Mouse (Mus musculus) midbrain, embryonic 12.5 days (tissue): ENCODE results near the gene Cdyl. TPM values are rescaled to one million over a fixed set of nuclear protein-coding genes. Genes with fewer than 3 reads are reported as not detected.

Experiments
- ATAC-seq: fragments of 200-750 bp; cut with Nextera tagmentation; 2 replicates; pipeline ENCODE4 v1.8.0; 2017; ENCODE audit warnings: low read depth, moderate TSS enrichment, moderate library complexity; ENCODE audit not compliant: low FRiP score
- H3K27ac ChIP-seq: fragments of 300-500 bp; sonication (generic); replicated peaks from 2 replicates; pipeline ENCODE4 v1.5.1; 2016; ENCODE audit warnings: mild to moderate bottlenecking
- H3K27me3 ChIP-seq: fragments of 300-500 bp; sonication (generic); 2 replicates; pipeline ENCODE4 v1.6.1; 2016; ENCODE audit warnings: mild to moderate bottlenecking
- H3K36me3 ChIP-seq: fragments of 300-500 bp; sonication (generic); 2 replicates; pipeline ENCODE4 v1.6.1; 2016
- H3K4me1 ChIP-seq: fragments of 300-500 bp; sonication (generic); 2 replicates; pipeline ENCODE4 v1.6.1; 2016
- H3K4me2 ChIP-seq: fragments of 300-500 bp; sonication (generic); replicated peaks from 2 replicates; pipeline ENCODE4 v1.6.1; 2016; ENCODE audit warnings: mild to moderate bottlenecking, moderate library complexity
- H3K4me3 ChIP-seq: fragments of 300-500 bp; sonication (generic); 2 replicates; pipeline ENCODE4 v1.5.1; 2016; ENCODE audit warnings: mild to moderate bottlenecking
- H3K9ac ChIP-seq: fragments of 300-500 bp; sonication (generic); replicated peaks from 2 replicates; pipeline ENCODE4 v1.6.1; 2016; ENCODE audit warnings: mild to moderate bottlenecking, moderate library complexity
- H3K9me3 ChIP-seq: fragments of 300-500 bp; sonication (generic); 2 replicates; pipeline ENCODE4 v1.6.1; 2016; ENCODE audit warnings: mild to moderate bottlenecking
- WGBS: fragments of 180-500 bp; shearing (Covaris S2); methylation state at CpG from one replicate; pipeline ENCODE4 v1.1.7; 2016; 5-methylcytosine and 5-hydroxymethylcytosine counted together
- polyA plus RNA-seq: library from polyadenylated mRNA; unstranded; fragments of >200 nt; fragmentation: Nextera tagmentation; extraction: Ambion mirVana; gene quantifications from 2 replicates; pipeline ENCODE4 v1.2.1, GENCODE M21; 2016

Cdyl gene
- polyA plus RNA-seq, 1 experiment from 2014 or later = 12.5 TPM

GRCm38 (mm10) chr13:35743196-35743595 is 83.6 kb downstream of the Cdyl start:
- Histone ChIP-seq H3K4me2 (peak overlapping the region; percentile 80), H3K9ac (no peak overlapping the region), H3K27me3 (peaks cover 29% of the 10 kb centered on the region), H3K27ac (no peak overlapping the region), H3K4me3 (peak overlapping the region; percentile 95; the same call in 1 of the 2 replicates), H3K9me3 (peaks cover 18% of the 10 kb centered on the region), H3K4me1 (peaks cover 11% of the 10 kb centered on the region), H3K36me3 (no peaks in the 10 kb centered on the region)
- WGBS = 67% methylated on average over 1 of the region's 1 CpGs
- ATAC-seq = no peak

GRCm38 (mm10) chr13:35749194-35749593 is 89.6 kb downstream of the Cdyl start:
- H3K4me3 ChIP-seq = no peak overlapping the region
- H3K4me2 ChIP-seq = no peak overlapping the region
- H3K36me3 ChIP-seq = no peaks in the 10 kb centered on the region
- WGBS = 93% methylated on average over 4 of the region's 4 CpGs
- H3K27me3 ChIP-seq = no peaks in the 10 kb centered on the region
- H3K4me1 ChIP-seq = peaks cover 3% of the 10 kb centered on the region; the same call in 1 of the 2 replicates
- H3K27ac ChIP-seq = no peak overlapping the region
- H3K9ac ChIP-seq = no peak overlapping the region
- peaks cover 20% of the 10 kb centered on the region for H3K9me3 ChIP-seq
- ATAC-seq = no peak

- ATAC-seq = no peak
- 89% methylated on average over 5 of the region's 5 CpGs for WGBS
Measured at GRCm38 (mm10) chr13:35749680-35750079, 90.0 kb downstream of the Cdyl start.

GRCm38 (mm10) chr13:35752046-35752445 is 92.4 kb downstream of the Cdyl start:
- Histone ChIP-seq H3K4me2 (no peak overlapping the region), H3K27ac (no peak overlapping the region), H3K4me3 (no peak overlapping the region), H3K27me3 (no peaks in the 10 kb centered on the region), H3K4me1 (peaks cover 6% of the 10 kb centered on the region; the same call in 1 of the 2 replicates), H3K36me3 (no peaks in the 10 kb centered on the region), H3K9me3 (peaks cover 12% of the 10 kb centered on the region; the same call in 1 of the 2 replicates), H3K9ac (no peak overlapping the region)
- no peak for ATAC-seq
- 84% methylated on average over 7 of the region's 7 CpGs for WGBS

More at GRCm38 (mm10) chr13:35749680-35750079, 90.0 kb downstream of the Cdyl start:
- H3K9me3 ChIP-seq = peaks cover 20% of the 10 kb centered on the region
- H3K9ac ChIP-seq = no peak overlapping the region
- H3K4me2 ChIP-seq = no peak overlapping the region
- H3K27ac ChIP-seq = no peak overlapping the region
- H3K36me3 ChIP-seq = no peaks in the 10 kb centered on the region
- H3K4me3 ChIP-seq = no peak overlapping the region
- peaks cover 6% of the 10 kb centered on the region; the same call in 1 of the 2 replicates for H3K4me1 ChIP-seq
- no peaks in the 10 kb centered on the region for H3K27me3 ChIP-seq

GRCm38 (mm10) chr13:35755002-35755401 is 95.4 kb downstream of the Cdyl start:
- H3K4me1 ChIP-seq = peaks cover 6% of the 10 kb centered on the region; the same call in 1 of the 2 replicates
- ATAC-seq = no peak
- H3K27me3 ChIP-seq = no peaks in the 10 kb centered on the region
- H3K27ac ChIP-seq = no peak overlapping the region
- 93% methylated on average over 6 of the region's 6 CpGs for WGBS
- H3K4me2 ChIP-seq = no peak overlapping the region
- H3K9me3 ChIP-seq = no peaks in the 10 kb centered on the region
- H3K9ac ChIP-seq = no peak overlapping the region
- no peaks in the 10 kb centered on the region for H3K36me3 ChIP-seq
- no peak overlapping the region for H3K4me3 ChIP-seq

GRCm38 (mm10) chr13:35755655-35756283 is 96.1 kb downstream of the Cdyl start:
- H3K4me2 ChIP-seq = no peak overlapping the region
- no peaks in the 10 kb centered on the region for H3K36me3 ChIP-seq
- no peak overlapping the region for H3K9ac ChIP-seq
- no peak overlapping the region for H3K27ac ChIP-seq
- no peak for ATAC-seq
- WGBS = 83% methylated on average over 8 of the region's 8 CpGs
- H3K4me1 ChIP-seq = peaks cover 6% of the 10 kb centered on the region; the same call in 1 of the 2 replicates
- H3K9me3 ChIP-seq = no peaks in the 10 kb centered on the region
- no peaks in the 10 kb centered on the region for H3K27me3 ChIP-seq
- H3K4me3 ChIP-seq = no peak overlapping the region

- H3K4me2 ChIP-seq = no peak overlapping the region
- 91% methylated on average over 21 of the region's 21 CpGs for WGBS
Measured at GRCm38 (mm10) chr13:35756393-35757338, 97.0 kb downstream of the Cdyl start.

GRCm38 (mm10) chr13:35760372-35760771 is 100.7 kb downstream of the Cdyl start:
- no peak overlapping the region for H3K4me3 ChIP-seq
- H3K4me1 ChIP-seq = no peaks in the 10 kb centered on the region
- no peak overlapping the region for H3K27ac ChIP-seq
- H3K9me3 ChIP-seq = no peaks in the 10 kb centered on the region
- no peak for ATAC-seq
- no peaks in the 10 kb centered on the region for H3K27me3 ChIP-seq
- H3K9ac ChIP-seq = no peak overlapping the region
- WGBS = 91% methylated on average over 2 of the region's 2 CpGs
- H3K36me3 ChIP-seq = no peaks in the 10 kb centered on the region
- H3K4me2 ChIP-seq = no peak overlapping the region

More at GRCm38 (mm10) chr13:35756393-35757338, 97.0 kb downstream of the Cdyl start:
- H3K4me3 ChIP-seq = no peak overlapping the region
- ATAC-seq = no peak
- no peak overlapping the region for H3K27ac ChIP-seq
- H3K27me3 ChIP-seq = no peaks in the 10 kb centered on the region
- H3K36me3 ChIP-seq = no peaks in the 10 kb centered on the region
- peaks cover 6% of the 10 kb centered on the region; the same call in 1 of the 2 replicates for H3K4me1 ChIP-seq
- no peaks in the 10 kb centered on the region for H3K9me3 ChIP-seq
- H3K9ac ChIP-seq = no peak overlapping the region

- ATAC-seq = no peak
- Histone ChIP-seq H3K27ac (no peak overlapping the region), H3K9me3 (no peaks in the 10 kb centered on the region), H3K4me3 (no peak overlapping the region), H3K4me2 (no peak overlapping the region), H3K27me3 (no peaks in the 10 kb centered on the region), H3K4me1 (peaks cover 8% of the 10 kb centered on the region), H3K9ac (no peak overlapping the region), H3K36me3 (no peaks in the 10 kb centered on the region)
- 59% methylated on average over 3 of the region's 3 CpGs for WGBS
Measured at GRCm38 (mm10) chr13:35764559-35764958, 104.9 kb downstream of the Cdyl start.

- no peak for ATAC-seq
- H3K4me1 ChIP-seq = peaks cover 10% of the 10 kb centered on the region
- H3K4me3 ChIP-seq = no peak overlapping the region
- 28% methylated on average over 2 of the region's 2 CpGs for WGBS
- H3K27me3 ChIP-seq = no peaks in the 10 kb centered on the region
- no peaks in the 10 kb centered on the region for H3K36me3 ChIP-seq
- H3K4me2 ChIP-seq = no peak overlapping the region
- H3K27ac ChIP-seq = no peak overlapping the region
- no peaks in the 10 kb centered on the region for H3K9me3 ChIP-seq
- H3K9ac ChIP-seq = no peak overlapping the region
Measured at GRCm38 (mm10) chr13:35765817-35766216, 106.2 kb downstream of the Cdyl start.

- no peaks in the 10 kb centered on the region for H3K27me3 ChIP-seq
- H3K4me1 ChIP-seq = peaks cover 10% of the 10 kb centered on the region
- 35% methylated on average over 2 of the region's 2 CpGs for WGBS
- H3K4me3 ChIP-seq = no peak overlapping the region
- no peaks in the 10 kb centered on the region for H3K9me3 ChIP-seq
- H3K36me3 ChIP-seq = no peaks in the 10 kb centered on the region
- no peak overlapping the region for H3K4me2 ChIP-seq
- H3K9ac ChIP-seq = no peak overlapping the region
- H3K27ac ChIP-seq = no peak overlapping the region
- ATAC-seq = no peak
Measured at GRCm38 (mm10) chr13:35769673-35770072, 110.0 kb downstream of the Cdyl start.

GRCm38 (mm10) chr13:35770421-35770820 is 110.8 kb downstream of the Cdyl start:
- Histone ChIP-seq H3K27me3 (no peaks in the 10 kb centered on the region), H3K9ac (no peak overlapping the region), H3K4me2 (no peak overlapping the region), H3K27ac (no peak overlapping the region), H3K4me1 (peaks cover 10% of the 10 kb centered on the region), H3K9me3 (no peaks in the 10 kb centered on the region), H3K4me3 (no peak overlapping the region), H3K36me3 (no peaks in the 10 kb centered on the region)
- ATAC-seq = no peak
- WGBS = 89% methylated on average over 9 of the region's 9 CpGs
